Mouse (Mus musculus): ENCODE results near the gene Bmp7. TPM values are rescaled to one million over a fixed set of nuclear protein-coding genes. Genes with fewer than 3 reads are reported as not detected.

The Bmp7 gene
- total RNA-seq, 1 experiment from 2014 or later: 15.9 TPM

GRCm38 (mm10) chr2:172909463-172909862 lies 30.7 kb downstream of the Bmp7 start:
- no peak for DNase-seq

- DNase-seq: no peak
These were observed 34.0 kb downstream of the Bmp7 start for GRCm38 (mm10) chr2:172906146-172906545.

DNA sequence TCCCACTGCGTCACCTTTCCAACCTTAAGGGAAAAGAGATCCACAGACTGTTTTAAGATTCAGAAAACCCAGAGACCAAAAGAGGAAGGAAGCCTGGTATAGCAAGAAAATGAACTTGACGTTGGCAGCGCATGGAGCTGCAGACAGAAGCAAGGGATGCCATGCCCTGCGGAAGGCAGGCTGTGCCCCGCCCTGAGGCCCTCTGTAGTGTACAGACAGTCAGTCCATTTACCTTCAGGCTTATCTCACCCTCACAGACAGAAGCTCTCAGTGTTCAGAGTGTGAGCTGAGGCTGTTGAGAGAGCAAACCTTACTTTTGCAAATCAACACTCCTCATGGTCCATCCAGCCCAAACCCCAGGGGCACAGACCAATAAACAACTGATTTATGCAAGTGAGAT lies 35.1 kb downstream of the Bmp7 start:
- no peak for DNase-seq

- DNase-seq: peak; percentile 60
These were observed 35.5 kb downstream of the Bmp7 start for GRCm38 (mm10) chr2:172904614-172905013.

DNA sequence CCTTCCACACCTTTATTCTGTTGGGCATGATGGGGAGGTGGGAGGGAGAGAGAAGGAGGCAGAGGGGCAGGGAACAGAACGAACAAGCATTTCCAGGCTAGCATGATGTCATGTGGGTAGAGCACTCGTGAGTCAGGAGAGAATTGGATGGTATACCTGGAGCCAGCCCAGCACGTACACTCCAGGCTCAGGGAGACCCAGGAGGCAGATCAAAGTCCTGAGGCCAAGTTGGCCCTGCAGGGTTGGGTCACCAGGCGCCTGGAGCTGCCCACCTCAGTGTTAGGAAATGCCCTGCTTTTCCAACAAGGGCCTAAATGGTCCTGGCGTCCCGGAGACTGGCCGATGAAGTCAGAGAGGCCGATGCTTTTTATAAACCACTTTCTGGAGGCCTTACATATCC lies 36.6 kb downstream of the Bmp7 start:
- no peak for DNase-seq

DNA sequence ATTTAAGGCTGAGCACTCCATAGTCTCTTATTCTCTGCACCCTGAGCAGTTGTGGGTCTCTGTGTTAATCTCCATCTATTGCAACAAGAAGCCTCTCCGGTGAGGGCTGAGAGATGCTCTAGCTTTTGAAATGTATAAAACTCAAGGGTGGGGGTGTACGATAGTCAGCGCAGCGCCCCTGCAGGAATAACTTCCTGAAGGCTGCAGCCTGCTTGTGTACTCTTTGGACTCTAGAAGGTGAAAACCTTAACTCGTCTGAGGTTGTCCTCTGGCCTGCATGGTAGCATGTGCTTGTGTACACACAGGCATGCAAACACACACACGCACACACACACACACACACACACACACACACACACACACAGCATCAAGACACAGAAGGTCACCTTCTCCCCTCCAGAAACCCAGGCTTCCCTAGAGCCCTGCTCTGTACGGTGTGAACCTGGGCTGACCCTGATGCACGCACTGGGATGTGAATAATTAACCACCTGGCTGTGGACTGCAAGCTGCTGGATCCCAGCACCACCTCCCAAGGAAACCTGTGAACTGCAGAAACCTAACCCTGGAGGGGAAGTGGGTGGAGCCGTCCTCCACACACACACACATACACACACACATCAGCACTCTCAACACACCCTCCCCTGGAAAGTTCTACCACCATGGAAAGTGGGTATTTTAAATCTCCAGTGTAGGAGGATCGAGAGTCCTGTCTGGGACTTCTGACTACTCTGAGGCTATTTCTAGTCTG lies 39.0 kb downstream of the Bmp7 start:
- no peak for DNase-seq

- DNase-seq: peak; percentile 40
These were observed 50.2 kb downstream of the Bmp7 start for GRCm38 (mm10) chr2:172889756-172890443.

- DNase-seq: no peak
These were observed 50.9 kb downstream of the Bmp7 start for GRCm38 (mm10) chr2:172889222-172889621.

- DNase-seq: no peak
These were observed 52.0 kb downstream of the Bmp7 start for GRCm38 (mm10) chr2:172888147-172888546.

GRCm38 (mm10) chr2:172885861-172886260 lies 54.3 kb downstream of the Bmp7 start:
- DNase-seq: no peak

- no peak for DNase-seq
These were observed 55.5 kb downstream of the Bmp7 start for GRCm38 (mm10) chr2:172884584-172884983.

GRCm38 (mm10) chr2:172875201-172875600 lies 64.9 kb downstream of the Bmp7 start:
- DNase-seq: peak; percentile 49

DNA sequence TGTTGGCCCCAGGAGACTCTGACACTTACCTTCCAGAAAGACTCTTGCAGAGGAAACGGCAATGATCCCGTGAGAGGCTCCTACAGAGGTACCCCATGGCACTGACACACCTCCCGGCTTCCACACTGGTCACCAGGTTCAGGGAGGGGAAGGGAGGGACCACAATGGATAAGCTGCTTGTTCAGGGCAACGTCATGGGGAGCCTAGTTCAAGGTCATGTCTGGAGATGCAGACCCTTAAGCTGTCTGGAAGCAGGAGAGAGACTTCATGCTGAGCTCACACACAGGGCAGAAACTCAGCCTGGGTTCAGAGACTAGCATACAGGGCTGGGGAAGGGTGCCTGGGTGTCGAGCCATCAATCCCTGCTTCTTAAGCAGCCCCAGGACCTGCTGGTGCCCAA lies 73.8 kb downstream of the Bmp7 start:
- DNase-seq: no peak

DNA sequence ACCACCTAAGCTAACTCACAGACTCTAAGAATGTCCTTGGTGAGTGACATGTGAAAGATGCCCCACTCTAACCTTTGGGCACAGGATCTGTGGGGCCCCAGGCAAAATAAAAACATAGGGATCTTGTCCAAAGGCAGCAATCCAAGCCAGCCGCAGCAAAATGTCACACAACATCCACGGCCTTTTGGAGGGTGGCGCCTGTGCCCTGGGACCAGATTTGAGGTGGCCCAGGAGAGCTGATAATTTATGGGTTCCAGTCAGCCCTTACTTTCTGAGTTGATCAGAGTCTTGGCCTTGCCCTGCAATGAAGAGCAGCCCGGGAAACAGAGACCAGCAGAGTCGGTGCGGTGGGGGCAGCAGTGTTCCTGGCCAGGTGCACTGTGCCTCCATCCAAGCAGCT lies 75.0 kb downstream of the Bmp7 start:
- DNase-seq: no peak

- DNase-seq: no peak
These were observed 75.6 kb downstream of the Bmp7 start for GRCm38 (mm10) chr2:172864566-172864965.

- no peak for DNase-seq
These were observed 76.7 kb downstream of the Bmp7 start for GRCm38 (mm10) chr2:172863469-172863856.

GRCm38 (mm10) chr2:172862850-172863468 lies 77.2 kb downstream of the Bmp7 start:
- peak; percentile 47 for DNase-seq

- no peak for DNase-seq
These were observed 77.7 kb downstream of the Bmp7 start for GRCm38 (mm10) chr2:172862424-172862823.

DNA sequence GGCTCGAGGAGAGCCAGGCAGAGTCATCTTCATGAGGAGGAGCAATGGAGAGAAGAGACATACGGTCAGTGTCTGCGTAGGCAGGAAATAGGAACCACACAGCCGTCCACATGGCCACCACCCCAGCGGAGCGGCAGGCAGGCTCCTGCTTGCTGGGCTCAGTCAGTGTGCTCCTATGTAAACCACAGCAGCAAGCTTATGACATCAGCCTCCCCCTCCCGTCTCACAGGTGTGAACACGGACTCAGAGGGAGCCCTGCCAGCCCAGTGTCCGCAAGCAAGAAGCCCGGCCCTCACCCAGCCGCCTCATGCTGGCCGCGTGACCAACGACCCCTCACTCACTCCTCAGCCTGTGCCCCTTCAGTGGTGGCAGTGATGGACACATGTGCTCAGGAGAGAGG lies 78.5 kb downstream of the Bmp7 start:
- DNase-seq: no peak

DNA sequence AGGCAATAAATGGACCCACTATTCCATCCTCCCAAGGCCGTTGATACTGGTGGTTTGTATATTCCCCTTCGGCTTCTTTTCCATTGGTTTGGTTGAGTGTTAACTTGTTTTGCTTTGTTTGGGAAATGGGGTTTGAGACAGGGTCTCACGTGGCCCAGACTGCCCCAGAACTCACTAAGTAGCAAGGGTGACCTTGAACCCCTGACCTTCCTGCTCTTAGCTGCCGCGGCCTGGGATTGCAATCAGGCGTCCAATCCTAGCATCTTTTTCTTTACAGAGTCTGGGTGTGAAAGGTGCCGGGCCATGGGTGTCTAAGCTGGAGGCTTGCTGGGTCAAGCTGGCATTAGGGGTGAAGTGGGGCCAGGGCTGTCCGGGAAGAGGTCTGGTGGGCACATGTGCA lies 79.5 kb downstream of the Bmp7 start:
- no peak for DNase-seq

- DNase-seq: peak; percentile 68
These were observed 80.0 kb downstream of the Bmp7 start for GRCm38 (mm10) chr2:172860104-172860503.

DNA sequence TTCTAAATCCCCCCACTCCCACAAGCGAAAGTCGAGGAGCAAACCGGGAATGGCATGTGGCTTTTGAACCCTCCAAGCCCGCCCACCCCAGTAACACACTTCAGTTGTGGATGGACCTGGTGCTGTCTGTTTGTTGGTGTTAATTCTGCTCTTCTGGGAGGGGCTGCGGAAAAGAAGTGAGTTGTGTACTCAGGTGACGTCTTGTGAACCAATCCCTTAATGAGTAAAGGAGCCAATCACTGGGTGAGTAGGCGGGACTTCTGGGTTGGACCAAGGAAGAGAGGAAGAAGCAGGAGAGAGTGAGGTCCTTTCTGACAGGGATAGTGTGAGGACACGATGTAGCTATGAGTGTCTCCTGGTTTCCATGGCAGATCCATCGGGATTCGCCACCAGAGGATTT lies 83.1 kb downstream of the Bmp7 start:
- DNase-seq: no peak

GRCm38 (mm10) chr2:172856549-172856948 lies 83.6 kb downstream of the Bmp7 start:
- DNase-seq: no peak

- DNase-seq: peak; percentile 67
These were observed 86.0 kb downstream of the Bmp7 start for GRCm38 (mm10) chr2:172854136-172854535.

Measured in adrenal gland, postnatal 14 days (tissue).